Mouse (Mus musculus): ENCODE data around the gene Tex38.

DNA sequence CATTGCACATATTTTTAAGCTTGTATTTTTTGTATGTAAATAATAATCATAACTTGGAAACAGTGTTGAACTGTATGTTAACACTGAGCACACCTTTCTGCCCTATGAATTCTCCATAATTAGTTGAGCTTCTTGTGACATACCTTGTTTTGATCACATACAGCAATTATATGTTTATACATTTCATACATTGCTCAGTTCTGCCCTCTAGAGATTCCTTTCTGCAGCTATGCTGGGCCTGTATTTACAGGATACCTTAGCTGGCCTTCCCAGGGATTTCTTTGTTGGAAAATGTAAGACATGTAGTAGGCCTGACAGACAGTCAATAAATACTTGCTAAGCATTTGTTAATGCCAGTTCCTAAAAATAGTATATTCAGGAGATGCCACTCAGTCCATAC lies 38.2 kb downstream of the Tex38 start:
- TF ChIP-seq CTCF (conservative IDR thresholded peaks at IDR 0.05; ENCODE audit: low read length) (no peak), NANOG (IDR thresholded peaks at IDR 0.05; ENCODE audit: borderline replicate concordance, low read length) (no peak)
